Mouse (Mus musculus) bone marrow, adult 2 months (tissue): Measurements from ENCODE around the gene Col8a1.

Experiments used
- CTCF ChIP-seq: fragments of 200-500 bp; IDR thresholded peaks from 2 replicates; pipeline ENCODE4 v1.5.1; 2011; ENCODE audit warnings: low read length, control low read depth; ENCODE audit not compliant: control insufficient read depth, insufficient read depth
- POLR2A ChIP-seq: fragments of 200-500 bp; IDR thresholded peaks from 2 replicates; pipeline ENCODE4 v1.6.1; 2011; ENCODE audit warnings: low read depth, mild to moderate bottlenecking, control low read depth, low read length, borderline replicate concordance; ENCODE audit not compliant: control insufficient read depth

DNA sequence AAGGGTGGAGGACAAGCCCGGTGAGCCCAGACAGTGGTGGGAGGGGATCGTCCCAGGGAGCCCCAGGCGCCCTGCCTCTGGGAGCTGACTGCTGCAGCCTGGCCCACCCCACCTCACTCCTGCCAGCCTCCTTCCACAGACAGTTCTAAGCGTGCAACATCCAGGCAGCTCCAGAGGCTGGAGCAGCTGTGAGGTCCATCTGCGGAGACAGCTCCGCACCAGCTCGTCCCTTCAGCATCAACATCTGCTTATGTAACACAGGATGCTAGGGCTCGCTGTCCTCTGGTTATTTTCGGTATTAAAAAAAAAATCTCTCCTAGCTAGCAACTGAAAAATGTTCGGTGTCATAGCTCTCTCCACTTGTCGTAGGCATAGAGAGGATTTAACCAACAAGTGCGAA lies 704 bp upstream of the Col8a1 start:
- TF ChIP-seq CTCF (no peak), POLR2A (no peak)
